Mouse (Mus musculus) forebrain, embryonic 16.5 days (tissue): ENCODE data around the gene Npat. TPM values are rescaled to one million over a fixed set of nuclear protein-coding genes. Genes with fewer than 3 reads are reported as not detected.

Experiments used
- ATAC-seq: fragments of 200-750 bp; cut with Nextera tagmentation; 2 replicates; pipeline ENCODE4 v1.8.0; 2017; ENCODE audit warnings: mild to moderate bottlenecking, moderate library complexity
- H3K27ac ChIP-seq: fragments of 300-500 bp; sonication (generic); 2 replicates; pipeline ENCODE4 v1.5.1; 2014; ENCODE audit warnings: low read length, control low read depth
- H3K27me3 ChIP-seq: fragments of 300-500 bp; sonication (generic); replicated peaks from 2 replicates; pipeline ENCODE4 v1.6.1; 2014; ENCODE audit warnings: low read length; ENCODE audit not compliant: control insufficient read depth, insufficient read depth
- H3K36me3 ChIP-seq: fragments of 300-500 bp; sonication (generic); 2 replicates; pipeline ENCODE4 v1.6.1; 2014; ENCODE audit not compliant: control insufficient read depth, insufficient read depth
- H3K4me1 ChIP-seq: fragments of 300-500 bp; sonication (generic); replicated peaks from 2 replicates; pipeline ENCODE4 v1.6.1; 2014; ENCODE audit warnings: low read length; ENCODE audit not compliant: control insufficient read depth, insufficient read depth
- H3K4me2 ChIP-seq: fragments of 300-500 bp; sonication (generic); 2 replicates; pipeline ENCODE4 v1.6.1; 2014; ENCODE audit warnings: mild to moderate bottlenecking, low read length, control low read depth
- H3K4me3 ChIP-seq: fragments of 300-500 bp; sonication (generic); replicated peaks from 2 replicates; pipeline ENCODE4 v1.5.1; 2014; ENCODE audit warnings: mild to moderate bottlenecking, low read length, control low read depth
- H3K9ac ChIP-seq: fragments of 300-500 bp; sonication (generic); replicated peaks from 2 replicates; pipeline ENCODE4 v1.6.1; 2014; ENCODE audit warnings: low read depth, low read length, control low read depth
- H3K9me3 ChIP-seq: fragments of 300-500 bp; sonication (generic); 2 replicates; pipeline ENCODE4 v1.6.1; 2016; ENCODE audit warnings: low read length; ENCODE audit not compliant: control insufficient read depth
- WGBS: fragments of 180-500 bp; shearing (Covaris S2); extraction: QIAGEN DNeasy Blood & Tissue Kit; methylation state at CpG from one replicate; pipeline ENCODE4 v1.1.7; 2014; 5-methylcytosine and 5-hydroxymethylcytosine counted together
- polyA plus RNA-seq: library from polyadenylated mRNA; unstranded; fragments of >200 nt; fragmentation: Nextera tagmentation; extraction: Ambion mirVana; gene quantifications from 2 replicates; pipeline ENCODE4 v1.2.1, GENCODE M21; 2015

Npat gene
- polyA plus RNA-seq, 1 experiment from 2014 or later: 12.1 TPM

- no peak for ATAC-seq
- H3K4me1 ChIP-seq: peaks cover 17% of the 10 kb centered on the region
- H3K4me2 ChIP-seq: no peak overlapping the region
- no peak overlapping the region for H3K4me3 ChIP-seq
- no peaks in the 10 kb centered on the region for H3K27me3 ChIP-seq
- no peak overlapping the region for H3K9ac ChIP-seq
- H3K36me3 ChIP-seq: peaks cover 2% of the 10 kb centered on the region; the same call in 1 of the 2 replicates
- no peaks in the 10 kb centered on the region for H3K9me3 ChIP-seq
- no peak overlapping the region for H3K27ac ChIP-seq
- 92% methylated on average over 4 of the region's 4 CpGs for WGBS
Measured at GRCm38 (mm10) chr9:53607816-53608215, 71.0 kb downstream of the Npat start.

- WGBS: 70% methylated on average over 12 of the region's 12 CpGs
- H3K36me3 ChIP-seq: no peaks in the 10 kb centered on the region
- H3K9ac ChIP-seq: peak overlapping the region; percentile 97
- no peaks in the 10 kb centered on the region for H3K9me3 ChIP-seq
- H3K4me3 ChIP-seq: peak overlapping the region; percentile 91
- H3K4me1 ChIP-seq: peaks cover 17% of the 10 kb centered on the region
- no peaks in the 10 kb centered on the region for H3K27me3 ChIP-seq
- H3K27ac ChIP-seq: peak overlapping the region; percentile 84
- peak overlapping the region; percentile 72 for H3K4me2 ChIP-seq
- peak; percentile 15; the same call in 1 of the 2 replicates for ATAC-seq
Measured at GRCm38 (mm10) chr9:53609306-53609967, 72.6 kb downstream of the Npat start.

DNA sequence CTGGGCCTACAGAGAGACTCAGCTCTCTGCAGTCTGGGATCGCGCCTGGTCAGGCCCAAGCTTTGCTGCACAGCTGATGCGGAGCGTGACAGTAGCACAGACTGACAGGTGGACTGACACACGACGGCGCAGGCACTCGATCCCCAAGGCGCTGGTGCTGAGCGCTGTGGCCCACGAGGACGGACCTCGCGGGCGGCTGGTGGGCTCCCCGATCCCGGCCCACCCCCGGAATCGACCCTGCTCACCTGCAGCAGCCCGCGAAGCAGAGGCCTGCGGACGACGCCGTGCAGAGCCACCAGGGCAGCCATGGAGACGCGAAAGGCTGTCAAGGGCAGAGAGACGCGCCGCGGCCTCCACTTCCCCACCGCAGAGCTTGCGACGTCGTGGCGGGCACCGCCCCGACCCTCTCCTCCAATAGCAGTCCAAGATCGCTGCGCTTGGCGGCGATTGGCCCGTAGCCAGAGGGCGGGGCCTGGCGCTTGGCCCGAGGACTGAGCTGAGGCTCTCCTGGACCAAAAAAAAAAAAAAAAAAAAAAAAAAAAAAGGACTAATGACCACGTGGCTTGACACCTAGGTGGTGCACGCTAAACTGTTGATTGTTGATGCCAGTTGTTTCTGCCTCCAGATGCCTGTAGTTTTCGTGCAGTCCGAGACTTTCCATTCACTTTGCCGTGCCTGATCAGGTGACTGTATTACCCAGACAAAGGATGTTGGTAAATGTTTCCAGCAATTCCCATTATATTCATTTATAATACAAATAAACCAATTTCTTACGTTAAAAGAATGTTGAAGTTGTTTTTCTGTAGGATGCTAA, 73.3 kb downstream of the Npat start, which contains the start of gene Acat1:
Gene Acat1, minus strand, starts transcription at position 415 of the 814 bp plus-strand sequence.
- Histone ChIP-seq H3K27ac (peak within 1 kb of the TSS; percentile 84), H3K9ac (peak within 1 kb of the TSS; percentile 97), H3K27me3 (no peaks in the 10 kb centered on the region), H3K36me3 (no peaks in the 10 kb centered on the region), H3K4me2 (peak within 1 kb of the TSS; percentile 72), H3K4me3 (peak within 1 kb of the TSS; percentile 91), H3K9me3 (no peaks in the 10 kb centered on the region), H3K4me1 (peaks cover 14% of the 10 kb centered on the region)
- peak; percentile 99 for ATAC-seq
- 2% methylated on average over 51 of the region's 52 CpGs for WGBS

GRCm38 (mm10) chr9:53614286-53614685, 77.4 kb downstream of the Npat start:
- Histone ChIP-seq H3K27me3 (no peaks in the 10 kb centered on the region), H3K36me3 (peaks cover 8% of the 10 kb centered on the region), H3K9me3 (no peaks in the 10 kb centered on the region), H3K27ac (no peak overlapping the region), H3K9ac (no peak overlapping the region), H3K4me1 (peaks cover 4% of the 10 kb centered on the region), H3K4me3 (no peak overlapping the region), H3K4me2 (no peak overlapping the region)
- WGBS: 81% methylated on average over 4 of the region's 4 CpGs
- no peak for ATAC-seq

GRCm38 (mm10) chr9:53615246-53615645, 78.4 kb downstream of the Npat start:
- Histone ChIP-seq H3K4me1 (no peaks in the 10 kb centered on the region), H3K4me2 (no peak overlapping the region), H3K27me3 (no peaks in the 10 kb centered on the region), H3K9ac (no peak overlapping the region), H3K9me3 (no peaks in the 10 kb centered on the region), H3K36me3 (peaks cover 12% of the 10 kb centered on the region), H3K4me3 (no peak overlapping the region), H3K27ac (no peak overlapping the region)
- WGBS: 87% methylated on average over 8 of the region's 8 CpGs
- ATAC-seq: no peak

Other genes with a start within 250 kb of the Npat start
- 0.09 and 0.14 TPM in 2 replicates for gene Exph5, start 235.4 kb upstream of the Npat start, polyA plus RNA-seq
- 4.7 and 7.1 TPM in 2 replicates for gene Kdelc2, start 153.0 kb upstream of the Npat start, polyA plus RNA-seq
- gene 4930550C14Rik, start 134.7 kb upstream of the Npat start, polyA plus RNA-seq: 0.22 and 0.30 TPM in 2 replicates
- gene Atm, start 307 bp upstream of the Npat start, polyA plus RNA-seq: 12.9 and 14.0 TPM in 2 replicates
- 187 and 191 TPM in 2 replicates for gene Acat1, start 73.3 kb downstream of the Npat start, polyA plus RNA-seq
- 41.4 and 44.1 TPM in 2 replicates for gene Cul5, start 133.0 kb downstream of the Npat start, polyA plus RNA-seq
- 3.2 and 3.8 TPM in 2 replicates for gene Rab39, start 169.2 kb downstream of the Npat start, polyA plus RNA-seq
- 12.8 and 14.0 TPM in 2 replicates for gene Slc35f2, start 234.5 kb downstream of the Npat start, polyA plus RNA-seq